Mouse (Mus musculus): Measurements from ENCODE around the gene Tmod4.
"Not testable (repeated sequence)": the region's sequence is repeated elsewhere in the genome, so short reads cannot be mapped to it uniquely, and the experiment has no call there.

Tmod4 gene

GRCm38 (mm10) chr3:95124246-95124645, at the start of gene Tmod4:
TSS of gene Tmod4 (plus strand) at chr3:95124476.
- peak; percentile 89 for DNase-seq (ENCODE audit: low read depth, low spot score)

GRCm38 (mm10) chr3:95088071-95088470, 36.2 kb upstream of the Tmod4 start:
- DNase-seq (ENCODE audit: low read depth, low spot score), result no peak

GRCm38 (mm10) chr3:95100854-95101253, 23.4 kb upstream of the Tmod4 start:
- no peak for DNase-seq (ENCODE audit: low read depth, low spot score)

- DNase-seq (ENCODE audit: low read depth, low spot score), result no peak
These were observed 19.2 kb upstream of the Tmod4 start for GRCm38 (mm10) chr3:95105121-95105520.

GRCm38 (mm10) chr3:95105586-95106337, 18.5 kb upstream of the Tmod4 start:
- no peak for DNase-seq (ENCODE audit: low read depth, low spot score)

DNA sequence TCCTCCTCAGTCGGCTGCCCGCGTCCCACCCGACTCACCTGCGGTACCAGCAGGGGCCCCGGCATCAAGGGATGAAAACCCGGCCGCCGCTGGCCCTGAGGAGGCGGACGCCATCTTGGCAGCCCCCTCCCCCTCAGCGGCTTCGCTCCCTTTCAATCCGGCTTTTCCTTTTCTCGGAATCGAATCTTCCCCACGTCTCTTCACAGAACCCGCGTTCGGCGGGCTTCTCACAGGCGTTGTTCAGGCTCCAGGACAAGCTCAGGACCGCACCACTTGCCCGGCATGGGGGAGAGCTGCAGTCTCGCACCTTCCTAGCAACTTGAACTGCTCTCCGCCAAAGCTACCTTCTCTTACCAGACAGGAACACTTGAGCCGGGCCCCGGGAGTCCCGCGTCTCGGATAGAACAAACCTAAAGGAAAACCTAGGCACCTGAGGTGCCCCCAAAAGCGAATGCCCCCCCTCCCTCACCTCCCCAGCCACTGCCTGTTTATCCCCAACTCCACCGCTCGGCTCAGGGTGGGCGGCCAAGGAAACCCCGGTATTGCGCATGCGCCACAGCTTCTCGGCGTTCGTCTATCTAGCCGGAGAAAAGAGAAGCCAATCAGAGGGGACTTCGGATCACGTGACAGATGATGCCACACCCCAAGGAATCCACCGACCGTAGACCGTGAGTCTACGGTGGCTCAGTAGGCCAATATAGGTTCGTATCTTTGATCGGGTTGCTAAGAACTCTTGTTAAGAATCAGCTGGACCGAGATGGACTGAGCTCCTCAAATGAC, 17.7 kb upstream of the Tmod4 start, which contains the start of gene Pip5k1a:
Gene Pip5k1a, minus strand, starts transcription at position 593 of the 780 bp plus-strand sequence.
- peak; percentile 100 for DNase-seq (ENCODE audit: low read depth, low spot score)

DNA sequence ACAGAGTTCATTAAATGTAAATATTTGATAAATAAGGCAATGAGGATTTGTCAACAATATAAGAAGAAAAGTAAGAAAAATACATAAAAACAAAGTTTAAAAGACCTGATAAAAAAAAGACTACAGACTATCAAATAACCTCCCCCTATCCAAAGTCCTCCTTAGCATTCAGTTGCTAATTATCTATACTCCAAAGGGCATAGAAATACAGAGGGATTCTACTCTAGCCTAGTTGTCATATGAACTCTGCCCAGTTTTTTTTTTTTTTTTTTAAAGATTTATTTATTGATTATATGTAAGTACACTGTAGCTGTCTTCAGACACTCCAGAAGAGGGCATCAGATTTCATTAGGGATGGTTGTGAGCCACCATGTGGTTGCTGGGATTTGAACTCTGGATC, 17.0 kb upstream of the Tmod4 start:
- DNase-seq (ENCODE audit: low read depth, low spot score), result not testable (repeated sequence)

GRCm38 (mm10) chr3:95107898-95108297, 16.4 kb upstream of the Tmod4 start:
- DNase-seq (ENCODE audit: low read depth, low spot score), result no peak

DNA sequence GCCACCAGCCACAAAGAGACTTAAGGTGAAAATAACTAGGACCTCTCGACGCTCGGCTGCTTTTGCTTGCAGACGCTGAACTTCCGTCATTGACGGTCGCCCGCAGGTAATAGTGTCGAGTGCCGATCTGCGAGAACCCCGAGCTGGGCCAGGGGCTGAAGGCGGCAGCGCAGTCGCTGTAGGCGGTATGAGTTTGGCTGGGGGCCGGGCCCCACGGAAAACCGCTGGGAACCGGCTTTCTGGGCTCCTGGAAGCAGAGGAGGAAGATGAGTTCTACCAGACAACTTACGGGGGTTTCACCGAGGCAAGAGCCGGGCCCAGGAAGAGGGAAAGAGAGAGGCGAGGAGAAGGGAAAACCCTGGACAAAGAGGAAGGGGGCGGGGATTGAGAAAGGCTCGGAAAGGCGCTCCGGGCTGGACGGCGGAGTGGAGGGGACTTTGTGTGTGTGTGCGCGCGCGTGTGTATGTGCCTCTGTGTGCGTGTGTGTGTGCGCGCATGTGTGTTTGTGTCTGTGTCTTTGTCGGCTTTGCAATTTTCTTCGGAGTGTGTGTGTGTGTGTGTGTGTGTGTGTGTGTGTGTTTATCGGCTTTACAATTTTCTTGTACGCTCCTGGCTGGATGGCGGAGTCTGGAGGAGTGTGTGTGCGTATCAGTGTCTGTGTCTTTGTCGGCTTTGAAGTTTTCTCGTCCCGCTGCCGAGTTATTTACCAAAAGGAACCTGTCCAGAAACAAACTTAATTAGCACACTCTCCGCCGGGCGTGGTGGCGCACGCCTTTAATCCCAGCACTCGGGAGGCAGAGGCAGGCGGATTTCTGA, 13.2 kb upstream of the Tmod4 start, which contains the start of gene Vps72:
Gene Vps72, plus strand, starts transcription at position 112 of the 816 bp plus-strand sequence.
- peak; percentile 87 for DNase-seq (ENCODE audit: low read depth, low spot score)

GRCm38 (mm10) chr3:95112760-95113159, 11.5 kb upstream of the Tmod4 start:
- DNase-seq (ENCODE audit: low read depth, low spot score), result no peak

GRCm38 (mm10) chr3:95117751-95118150, 6.5 kb upstream of the Tmod4 start:
- DNase-seq (ENCODE audit: low read depth, low spot score), result no peak

GRCm38 (mm10) chr3:95121580-95121979, 2.7 kb upstream of the Tmod4 start:
- no peak for DNase-seq (ENCODE audit: low read depth, low spot score)

- peak; percentile 85 for DNase-seq (ENCODE audit: low read depth, low spot score)
These were observed 696 bp downstream of the Tmod4 start for GRCm38 (mm10) chr3:95124972-95125371.

DNA sequence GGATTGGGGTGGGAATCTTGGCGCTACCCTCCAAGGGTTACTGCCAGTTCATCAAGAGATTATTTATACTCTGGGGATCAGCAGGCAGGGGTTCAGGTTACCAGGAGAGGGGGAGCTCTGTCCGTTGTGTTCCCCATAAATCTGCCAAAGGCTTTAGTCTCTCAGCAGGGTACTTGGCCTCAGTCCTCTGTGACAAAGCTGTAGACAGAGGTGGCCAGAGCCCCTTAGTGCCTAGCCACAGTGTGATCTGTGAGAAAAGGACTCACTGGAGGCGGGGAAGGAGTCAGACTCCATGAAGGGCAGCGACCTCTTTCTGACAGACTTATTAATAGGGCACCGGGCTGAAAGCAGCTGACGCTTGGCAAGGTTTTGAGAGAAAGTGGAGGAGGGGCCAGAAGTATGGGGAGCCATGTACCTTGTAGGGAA, 5.0 kb downstream of the Tmod4 start:
- peak; percentile 88 for DNase-seq (ENCODE audit: low read depth, low spot score)

DNA sequence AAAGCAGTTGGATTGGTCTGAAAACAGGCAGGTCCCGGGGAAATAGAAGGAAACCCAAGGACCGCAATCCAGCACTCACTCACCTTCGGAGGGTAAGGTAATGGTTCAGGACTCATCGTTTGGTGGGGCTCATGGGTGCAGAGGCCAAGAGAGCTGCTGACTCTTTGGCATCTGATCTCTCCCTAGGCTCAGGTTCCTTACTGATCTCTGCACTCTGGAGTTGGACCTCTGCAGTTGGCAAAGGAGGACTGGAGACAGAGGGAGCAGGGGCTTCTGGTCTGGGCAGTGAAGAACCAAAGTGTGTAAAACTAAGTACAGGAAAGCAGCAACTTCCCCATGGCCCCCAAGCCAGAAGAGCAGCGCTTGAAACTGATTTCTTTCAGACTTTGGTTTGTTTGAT, 5.8 kb downstream of the Tmod4 start:
- DNase-seq (ENCODE audit: low read depth, low spot score), result peak; percentile 80

DNA sequence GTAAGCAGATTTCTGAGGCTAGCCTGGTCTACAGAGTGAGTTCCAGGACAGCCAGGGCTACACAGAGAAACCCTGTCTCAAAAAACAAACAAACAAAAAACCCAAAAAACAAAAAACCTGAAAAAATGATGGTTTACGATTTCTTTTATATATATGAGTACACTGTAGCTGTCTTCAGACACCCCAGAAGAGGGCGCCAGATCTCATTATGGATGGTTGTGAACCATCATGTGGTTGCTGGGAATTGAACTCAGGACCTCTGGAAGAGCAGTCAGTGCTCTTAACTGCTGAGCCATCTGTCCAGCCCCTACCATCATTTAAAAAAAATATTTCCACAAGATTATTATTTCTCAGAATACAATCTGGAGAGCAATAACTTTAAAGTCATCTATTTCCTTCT, 8.1 kb downstream of the Tmod4 start:
- DNase-seq (ENCODE audit: low read depth, low spot score), result not testable (repeated sequence)

- DNase-seq (ENCODE audit: low read depth, low spot score), result no peak
These were observed 8.9 kb downstream of the Tmod4 start for GRCm38 (mm10) chr3:95133176-95133575.

- DNase-seq (ENCODE audit: low read depth, low spot score), result peak; percentile 92
These were observed 9.4 kb downstream of the Tmod4 start, which contains the start of the genes Scnm1 and Lysmd1 for GRCm38 (mm10) chr3:95133680-95134101. TSS of gene Scnm1 (minus strand) at chr3:95134011. TSS of gene Lysmd1 (plus strand) at chr3:95134088.

DNA sequence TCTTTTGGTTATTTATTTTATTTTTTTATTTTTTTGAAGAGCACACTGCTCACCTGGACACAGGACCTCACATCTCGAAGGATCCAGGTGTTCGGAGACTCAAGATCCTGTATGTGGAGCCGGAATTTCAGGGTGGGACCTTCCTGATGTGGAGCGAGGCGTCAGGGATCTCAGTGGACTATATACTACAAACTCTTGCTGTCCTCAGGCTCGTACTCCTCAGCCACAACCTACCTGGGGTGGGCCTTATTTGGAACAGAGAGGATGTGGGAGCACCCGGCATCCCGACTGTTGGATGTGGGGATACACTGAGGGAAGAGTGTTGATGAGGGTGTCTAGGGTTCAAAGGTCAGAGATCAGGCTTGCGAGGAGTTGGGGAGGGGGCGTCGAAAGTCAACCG, 9.9 kb downstream of the Tmod4 start:
- DNase-seq (ENCODE audit: low read depth, low spot score), result not testable (repeated sequence)

GRCm38 (mm10) chr3:95135023-95135422, 10.7 kb downstream of the Tmod4 start:
- DNase-seq (ENCODE audit: low read depth, low spot score), result no peak

DNA sequence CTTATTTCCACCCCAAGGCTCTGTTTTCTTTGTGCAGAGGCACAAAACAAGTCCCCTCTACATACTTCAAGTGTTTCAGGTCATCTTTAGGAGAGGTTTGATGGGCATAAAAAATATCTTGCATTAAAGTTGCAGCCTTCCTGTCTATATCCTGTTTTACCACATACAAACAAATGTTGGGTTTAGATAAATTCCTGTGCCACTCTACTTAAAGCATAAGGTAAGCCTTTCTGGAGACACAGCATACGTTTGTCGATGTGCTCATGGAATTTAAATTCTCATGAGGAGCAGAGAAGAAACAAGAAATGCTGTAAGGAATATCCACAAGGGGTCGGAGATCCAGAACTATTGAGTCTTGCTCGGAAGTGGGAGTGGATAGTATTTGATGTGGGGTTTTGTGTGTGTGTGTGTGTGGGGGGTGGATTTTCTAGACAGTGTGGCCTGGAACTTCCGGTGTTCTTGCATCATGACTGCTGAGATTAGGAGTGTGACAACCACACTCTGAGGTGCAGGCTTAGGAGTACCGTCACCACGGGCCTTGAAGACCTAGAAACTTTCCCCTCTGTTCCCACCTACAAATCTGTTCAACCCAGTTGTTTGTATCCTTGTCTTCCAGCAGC, 11.3 kb downstream of the Tmod4 start:
- DNase-seq (ENCODE audit: low read depth, low spot score), result no peak

Measured in skeletal muscle tissue, adult 2 months (tissue).